Mouse (Mus musculus) stomach, embryonic 16.5 days (tissue): Measurements from ENCODE around the gene Hoxc4. TPM values are rescaled to one million over a fixed set of nuclear protein-coding genes. Genes with fewer than 3 reads are reported as not detected.

Experiments
- ATAC-seq: fragments of 200-750 bp; cut with Nextera tagmentation; 2 replicates; pipeline ENCODE4 v1.8.0; 2017; ENCODE audit warnings: moderate number of reproducible peaks, moderate TSS enrichment; ENCODE audit not compliant: insufficient read depth, low FRiP score
- H3K27ac ChIP-seq: fragments of 300-500 bp; sonication (generic); 2 replicates; pipeline ENCODE4 v1.5.1; 2014; ENCODE audit warnings: low read length
- H3K27me3 ChIP-seq: fragments of 300-500 bp; sonication (generic); 2 replicates; pipeline ENCODE4 v1.6.1; 2014; ENCODE audit warnings: low read length, control low read depth, mixed read lengths; ENCODE audit not compliant: control insufficient read depth, insufficient read depth
- H3K36me3 ChIP-seq: fragments of 300-500 bp; sonication (generic); 2 replicates; pipeline ENCODE4 v1.6.1; 2014; ENCODE audit warnings: low read length; ENCODE audit not compliant: control insufficient read depth, insufficient read depth
- H3K4me1 ChIP-seq: fragments of 300-500 bp; sonication (generic); 2 replicates; pipeline ENCODE4 v1.6.1; 2014; ENCODE audit warnings: low read length, control low read depth, mixed read lengths; ENCODE audit not compliant: control insufficient read depth, insufficient read depth
- H3K4me2 ChIP-seq: fragments of 300-500 bp; sonication (generic); 2 replicates; pipeline ENCODE4 v1.6.1; 2014; ENCODE audit warnings: low read depth, low read length, mixed read lengths
- H3K4me3 ChIP-seq: fragments of 300-500 bp; sonication (generic); replicated peaks from 2 replicates; pipeline ENCODE4 v1.5.1; 2014; ENCODE audit warnings: mild to moderate bottlenecking, low read length
- H3K9ac ChIP-seq: fragments of 300-500 bp; sonication (generic); 2 replicates; pipeline ENCODE4 v1.6.1; 2014; ENCODE audit warnings: low read length
- H3K9me3 ChIP-seq: fragments of 300-500 bp; sonication (generic); replicated peaks from 2 replicates; pipeline ENCODE4 v1.6.1; 2016; ENCODE audit warnings: low read length, control low read depth; ENCODE audit not compliant: control insufficient read depth
- WGBS: fragments of 180-500 bp; shearing (Covaris S2); extraction: QIAGEN DNeasy Blood & Tissue Kit; methylation state at CpG from one replicate; pipeline ENCODE4 v1.1.7; 2014; 5-methylcytosine and 5-hydroxymethylcytosine counted together
- polyA plus RNA-seq: library from polyadenylated mRNA; unstranded; fragments of >200 nt; fragmentation: Nextera tagmentation; extraction: Ambion mirVana; gene quantifications from 2 replicates; pipeline ENCODE4 v1.2.1, GENCODE M21; 2015

The Hoxc4 gene
- polyA plus RNA-seq, 1 experiment from 2014 or later: 19.0 TPM

DNA sequence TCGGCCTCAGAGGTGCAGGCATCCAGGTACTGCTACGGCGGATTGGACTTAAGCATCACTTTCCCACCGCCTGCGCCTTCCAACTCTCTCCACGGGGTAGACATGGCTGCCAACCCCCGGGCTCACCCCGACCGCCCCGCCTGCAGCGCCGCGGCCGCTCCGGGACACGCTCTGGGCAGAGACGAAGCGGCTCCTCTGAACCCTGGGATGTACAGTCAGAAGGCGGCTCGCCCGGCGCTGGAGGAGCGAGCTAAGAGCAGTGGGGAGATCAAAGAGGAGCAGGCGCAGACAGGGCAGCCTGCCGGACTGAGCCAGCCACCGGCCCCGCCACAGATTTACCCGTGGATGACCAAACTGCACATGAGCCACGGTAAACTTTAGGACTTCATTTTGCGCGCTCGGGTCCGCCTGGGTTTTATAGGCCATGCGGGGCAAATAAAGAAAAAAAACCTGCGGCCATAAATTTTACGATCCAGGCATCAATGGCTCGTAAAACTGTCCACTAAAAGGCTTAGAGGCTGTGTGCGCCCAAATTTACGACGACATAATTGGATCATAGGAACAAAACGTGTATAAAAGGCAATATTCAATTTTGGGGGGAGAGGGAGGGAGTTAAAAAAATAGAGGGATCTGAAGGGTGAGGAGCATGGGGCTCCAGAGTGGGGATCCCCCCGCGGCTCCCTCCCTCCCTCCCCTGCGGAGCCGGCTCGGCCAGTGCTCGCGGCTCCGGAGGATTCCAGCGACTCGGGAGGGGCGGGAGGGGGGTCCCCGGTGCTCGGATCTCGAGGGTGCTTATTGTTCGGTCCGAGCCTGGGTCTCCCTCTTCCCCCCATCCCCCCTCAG, 4.3 kb upstream of the Hoxc4 start:
- peaks cover 22% of the 10 kb centered on the region; the same call in 1 of the 2 replicates for H3K4me1 ChIP-seq
- no peaks in the 10 kb centered on the region for H3K36me3 ChIP-seq
- H3K4me3 ChIP-seq: peak overlapping the region; percentile 62
- no peaks in the 10 kb centered on the region for H3K9me3 ChIP-seq
- peak overlapping the region; percentile 98 for H3K27ac ChIP-seq
- peak; percentile 37; the same call in 1 of the 2 replicates for ATAC-seq
- H3K27me3 ChIP-seq: peaks cover 59% of the 10 kb centered on the region
- peak overlapping the region; percentile 84 for H3K9ac ChIP-seq
- under 1% methylated on average over 57 of the region's 57 CpGs for WGBS
- peak overlapping the region; percentile 69 for H3K4me2 ChIP-seq

DNA sequence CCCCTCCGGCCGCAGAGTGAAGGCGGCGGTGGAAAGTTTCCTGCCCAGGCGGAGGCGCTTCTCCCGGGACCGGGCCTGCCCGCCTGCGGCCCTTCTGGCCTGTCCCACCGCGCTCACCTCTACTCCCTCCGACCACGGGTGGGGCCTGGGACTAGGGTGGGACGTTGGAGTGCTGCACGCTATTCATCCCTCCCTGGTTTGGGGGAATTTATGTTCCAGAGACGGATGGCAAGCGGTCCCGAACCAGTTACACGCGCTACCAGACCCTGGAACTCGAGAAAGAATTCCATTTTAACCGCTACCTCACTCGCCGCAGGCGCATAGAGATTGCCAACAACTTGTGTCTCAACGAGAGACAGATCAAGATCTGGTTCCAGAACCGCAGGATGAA, 3.7 kb upstream of the Hoxc4 start:
- Histone ChIP-seq H3K9me3 (no peaks in the 10 kb centered on the region), H3K4me1 (peaks cover 22% of the 10 kb centered on the region; the same call in 1 of the 2 replicates), H3K36me3 (no peaks in the 10 kb centered on the region), H3K4me2 (peak overlapping the region; percentile 69), H3K27me3 (peaks cover 57% of the 10 kb centered on the region), H3K4me3 (peak overlapping the region; percentile 62), H3K27ac (peak overlapping the region; percentile 98), H3K9ac (peak overlapping the region; percentile 84)
- 0 out of 2 replicates have a peak, but pooled peaks have one; percentile 31 for ATAC-seq
- 4% methylated on average over 25 of the region's 28 CpGs for WGBS

DNA sequence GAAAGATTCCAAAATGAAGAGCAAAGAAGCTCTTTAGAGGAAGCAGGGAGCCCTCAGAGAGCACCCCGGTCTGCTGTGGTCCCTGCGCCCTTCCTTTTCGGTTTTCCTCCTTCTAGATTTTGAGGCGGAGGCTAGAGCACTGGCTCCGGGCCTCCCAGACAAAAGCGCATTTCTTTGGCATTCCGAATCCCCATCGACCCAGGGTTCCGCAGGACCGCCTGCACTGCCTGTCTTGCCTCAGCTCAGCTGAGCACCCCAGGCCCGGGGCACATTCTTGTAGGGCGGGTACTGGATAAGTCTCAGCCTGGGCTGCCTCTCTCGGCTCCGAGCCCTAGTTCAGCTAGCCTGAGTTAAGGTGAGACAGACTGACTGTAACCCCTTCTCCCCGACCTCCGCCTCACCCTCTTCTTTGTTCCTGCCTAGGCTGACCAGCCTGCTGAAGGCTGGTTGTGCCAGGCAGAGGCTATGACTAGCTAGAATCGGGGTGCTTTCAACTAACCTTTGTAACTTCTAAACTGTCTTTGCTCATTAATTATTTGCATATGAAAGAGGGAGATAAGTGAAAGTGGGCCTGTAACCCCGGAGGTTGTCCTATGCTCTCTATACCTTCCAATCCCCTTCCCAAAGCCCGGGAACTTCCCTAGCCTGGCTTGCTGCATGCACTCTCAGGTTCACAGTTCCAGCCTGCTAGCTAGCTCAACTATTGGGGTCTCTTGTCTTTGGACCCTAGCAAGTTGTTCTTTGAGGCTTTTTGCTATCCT, 3.1 kb upstream of the Hoxc4 start:
- Histone ChIP-seq H3K4me2 (peak overlapping the region; percentile 69), H3K36me3 (no peaks in the 10 kb centered on the region), H3K4me3 (peak overlapping the region; percentile 62), H3K27me3 (peaks cover 53% of the 10 kb centered on the region), H3K4me1 (peaks cover 22% of the 10 kb centered on the region; the same call in 1 of the 2 replicates), H3K27ac (peak overlapping the region; percentile 98), H3K9me3 (no peaks in the 10 kb centered on the region), H3K9ac (peak overlapping the region; percentile 84)
- 15% methylated on average over 19 of the region's 19 CpGs for WGBS
- no peak for ATAC-seq

- peaks cover 10% of the 10 kb centered on the region; the same call in 1 of the 2 replicates for H3K4me1 ChIP-seq
- H3K27me3 ChIP-seq: peaks cover 37% of the 10 kb centered on the region
- H3K27ac ChIP-seq: no peak overlapping the region
- H3K4me2 ChIP-seq: peak overlapping the region; percentile 7; the same call in 1 of the 2 replicates
- peak overlapping the region; percentile 17; the same call in 1 of the 2 replicates for H3K9ac ChIP-seq
- H3K36me3 ChIP-seq: no peaks in the 10 kb centered on the region
- no peaks in the 10 kb centered on the region for H3K9me3 ChIP-seq
- WGBS: 12% methylated on average over 8 of the region's 8 CpGs
- no peak for ATAC-seq
- H3K4me3 ChIP-seq: peak overlapping the region; percentile 16; the same call in 1 of the 2 replicates
These were observed 2.2 kb downstream of the Hoxc4 start for GRCm38 (mm10) chr15:103020899-103021418.

GRCm38 (mm10) chr15:103021544-103021943, 2.8 kb downstream of the Hoxc4 start:
- H3K27ac ChIP-seq: no peak overlapping the region
- 23% methylated on average over 8 of the region's 8 CpGs for WGBS
- H3K4me1 ChIP-seq: peaks cover 10% of the 10 kb centered on the region; the same call in 1 of the 2 replicates
- H3K27me3 ChIP-seq: peaks cover 40% of the 10 kb centered on the region
- peak overlapping the region; percentile 16; the same call in 1 of the 2 replicates for H3K4me3 ChIP-seq
- no peaks in the 10 kb centered on the region for H3K36me3 ChIP-seq
- ATAC-seq: no peak
- H3K9me3 ChIP-seq: no peaks in the 10 kb centered on the region
- H3K9ac ChIP-seq: peak overlapping the region; percentile 17; the same call in 1 of the 2 replicates
- H3K4me2 ChIP-seq: peak overlapping the region; percentile 7; the same call in 1 of the 2 replicates

GRCm38 (mm10) chr15:103024131-103024530, 5.4 kb downstream of the Hoxc4 start:
- Histone ChIP-seq H3K27ac (no peak overlapping the region), H3K9ac (no peak overlapping the region), H3K27me3 (peaks cover 39% of the 10 kb centered on the region), H3K4me3 (no peak overlapping the region), H3K9me3 (no peaks in the 10 kb centered on the region), H3K4me2 (no peak overlapping the region), H3K4me1 (peaks cover 6% of the 10 kb centered on the region; the same call in 1 of the 2 replicates), H3K36me3 (no peaks in the 10 kb centered on the region)
- WGBS: 21% methylated on average over 2 of the region's 2 CpGs
- ATAC-seq: no peak

GRCm38 (mm10) chr15:103027266-103028235, 8.8 kb downstream of the Hoxc4 start:
- Histone ChIP-seq H3K4me2 (peak overlapping the region; percentile 50), H3K4me1 (peaks cover 10% of the 10 kb centered on the region; the same call in 1 of the 2 replicates), H3K9ac (peak overlapping the region; percentile 57), H3K4me3 (peak overlapping the region; percentile 30), H3K27ac (peak overlapping the region; percentile 17; the same call in 1 of the 2 replicates), H3K27me3 (peaks cover 33% of the 10 kb centered on the region), H3K36me3 (no peaks in the 10 kb centered on the region), H3K9me3 (no peaks in the 10 kb centered on the region)
- 21% methylated on average over 43 of the region's 43 CpGs for WGBS
- no peak for ATAC-seq

DNA sequence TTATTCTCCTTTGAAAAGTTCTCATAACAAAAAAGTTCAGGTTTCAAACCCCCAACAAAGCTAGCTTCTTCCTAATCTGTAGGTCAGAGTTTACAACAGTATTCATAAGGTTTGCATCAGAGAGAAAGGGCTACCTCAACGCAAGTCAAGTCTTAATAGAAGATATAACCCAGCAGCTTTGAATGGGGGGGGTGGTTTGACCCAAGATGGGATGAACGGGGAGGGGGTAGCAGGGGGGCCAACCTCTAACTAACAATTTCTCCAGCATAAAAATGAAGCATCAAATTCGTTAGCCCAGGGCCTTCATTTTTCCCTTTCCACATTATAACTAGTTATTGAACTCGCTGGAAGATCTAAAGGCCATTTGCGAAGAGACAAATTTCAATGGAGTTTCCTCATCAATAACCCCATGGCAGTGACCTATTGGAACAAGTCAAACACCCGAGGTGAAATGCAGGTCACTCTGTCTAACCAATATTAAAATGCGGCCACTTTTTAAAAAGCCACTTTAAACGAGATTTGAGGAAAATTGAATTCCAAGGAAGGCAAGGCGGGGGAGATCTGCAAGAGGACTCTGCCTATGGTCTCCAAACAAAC, 10.3 kb downstream of the Hoxc4 start:
- Histone ChIP-seq H3K4me3 (no peak overlapping the region), H3K36me3 (no peaks in the 10 kb centered on the region), H3K9ac (no peak overlapping the region), H3K4me1 (peaks cover 13% of the 10 kb centered on the region; the same call in 1 of the 2 replicates), H3K4me2 (no peak overlapping the region), H3K27me3 (peaks cover 30% of the 10 kb centered on the region), H3K27ac (no peak overlapping the region), H3K9me3 (no peaks in the 10 kb centered on the region)
- ATAC-seq: no peak
- WGBS: 59% methylated on average over 9 of the region's 9 CpGs
